Mouse (Mus musculus) cerebellum, adult 8-10 months (tissue): ENCODE data around the gene Nhlrc4.
A peak's percentile ranks its signal among the peaks of the same experiment; 100 is the strongest.

Source experiments
- DNase-seq: peaks from one replicate; pipeline ENCODE4 v3.0.0; 2022

Gene Nhlrc4

DNA sequence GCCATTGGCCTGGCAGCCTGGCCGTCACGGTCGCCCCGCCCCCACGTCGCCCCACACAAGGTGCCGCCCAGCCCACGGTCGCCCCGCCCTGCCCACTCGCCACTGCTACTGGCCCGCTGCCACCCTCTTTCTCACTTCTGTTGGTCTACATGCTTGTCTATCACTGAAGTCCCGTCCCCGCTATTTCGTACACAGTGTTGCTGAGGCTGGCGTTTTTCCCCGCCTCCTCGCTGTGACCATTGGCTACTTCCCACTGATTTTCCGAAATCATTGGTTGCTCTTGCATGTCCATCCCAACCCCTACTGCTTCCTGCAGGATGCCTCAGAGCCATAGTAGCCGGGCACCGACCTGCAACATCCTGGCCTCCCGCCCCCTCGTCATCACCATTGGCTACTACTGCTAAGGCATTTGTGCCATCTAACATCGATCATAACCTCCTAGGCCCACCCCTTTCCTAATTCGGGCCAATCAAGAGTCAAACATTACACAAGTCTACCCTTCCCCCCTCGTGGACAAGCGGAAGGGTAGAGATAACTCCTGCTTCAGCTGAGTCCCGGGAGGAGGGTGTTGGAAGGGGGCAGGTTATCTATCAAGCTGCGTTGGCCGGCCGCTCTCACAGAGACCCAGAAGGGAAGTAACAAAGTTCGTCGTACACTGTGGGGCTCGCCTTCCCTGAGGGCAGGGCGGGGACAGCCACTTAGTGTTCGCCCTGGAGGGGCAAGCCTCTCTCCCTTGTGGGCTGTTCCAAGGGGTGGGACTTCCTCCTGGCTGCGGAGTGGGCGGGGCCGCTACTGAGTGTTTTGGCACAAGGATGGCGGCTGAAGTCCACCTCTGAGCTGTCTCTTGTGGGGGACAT lies 24.7 kb downstream of the Nhlrc4 start:
- peak; percentile 100 for DNase-seq

DNA sequence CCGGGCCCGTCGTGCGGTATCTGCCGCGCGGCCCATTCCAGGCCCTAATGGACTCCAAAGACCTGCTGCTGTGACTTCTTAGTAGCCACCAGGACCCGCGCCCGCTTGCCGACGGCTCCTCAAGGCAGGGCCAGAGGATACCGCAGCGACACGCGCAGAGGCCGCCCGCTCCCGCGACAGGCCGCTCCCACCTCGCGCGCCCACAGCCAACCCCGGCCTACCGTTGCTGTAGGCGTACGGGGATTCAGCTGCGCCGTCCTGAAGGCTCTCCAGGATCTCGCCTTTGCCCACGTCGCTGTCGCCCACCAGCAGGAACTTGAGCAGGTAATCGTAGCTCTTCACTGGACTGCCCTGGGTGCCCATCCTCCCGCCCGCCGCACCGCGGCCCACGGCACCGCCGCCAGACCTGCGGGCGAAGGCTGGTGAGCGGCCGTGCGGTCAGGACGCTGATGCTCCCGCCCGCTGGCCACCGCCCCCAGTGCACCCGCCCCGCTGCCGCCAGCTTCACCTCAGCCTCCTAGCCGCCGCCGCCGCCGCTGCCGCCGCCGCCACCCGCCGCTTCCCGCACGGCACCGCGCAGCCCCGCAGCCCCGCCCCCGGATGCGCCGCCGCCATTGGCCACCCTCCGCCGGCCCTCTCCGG lies 25.5 kb downstream of the Nhlrc4 start, which contains the start of gene Rab40c:
TSS of gene Rab40c (minus strand) at position 584 of the 642 bp plus-strand sequence.
- no peak for DNase-seq

GRCm38 (mm10) chr17:25918037-25918750 lies 26.6 kb downstream of the Nhlrc4 start:
- DNase-seq, result no peak

- DNase-seq, result no peak
Measured at GRCm38 (mm10) chr17:25916931-25917647, 27.7 kb downstream of the Nhlrc4 start.

- no peak for DNase-seq
Measured at GRCm38 (mm10) chr17:25914295-25914694, 30.5 kb downstream of the Nhlrc4 start.

DNA sequence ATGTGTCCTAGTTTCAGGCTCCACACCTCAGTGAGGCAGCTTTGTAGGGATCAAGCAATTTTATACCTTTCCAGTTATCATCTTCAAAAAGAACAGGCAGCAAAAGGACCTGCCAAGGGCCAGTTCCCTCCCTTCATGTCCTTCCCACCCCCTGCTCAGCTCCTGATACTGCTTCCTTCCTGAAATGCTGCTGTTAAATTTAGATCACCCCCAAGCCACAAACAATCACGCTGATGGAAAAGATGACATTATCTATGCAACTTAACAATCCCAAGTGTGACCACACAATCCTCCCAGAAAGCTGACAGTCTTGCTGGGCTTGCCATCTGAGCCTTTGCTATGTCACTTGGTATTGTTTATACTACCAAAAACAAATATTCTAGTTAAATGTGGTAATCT lies 30.9 kb downstream of the Nhlrc4 start:
- DNase-seq, result no peak

- DNase-seq, result peak; percentile 75
Measured at GRCm38 (mm10) chr17:25913186-25913876, 31.4 kb downstream of the Nhlrc4 start.

DNA sequence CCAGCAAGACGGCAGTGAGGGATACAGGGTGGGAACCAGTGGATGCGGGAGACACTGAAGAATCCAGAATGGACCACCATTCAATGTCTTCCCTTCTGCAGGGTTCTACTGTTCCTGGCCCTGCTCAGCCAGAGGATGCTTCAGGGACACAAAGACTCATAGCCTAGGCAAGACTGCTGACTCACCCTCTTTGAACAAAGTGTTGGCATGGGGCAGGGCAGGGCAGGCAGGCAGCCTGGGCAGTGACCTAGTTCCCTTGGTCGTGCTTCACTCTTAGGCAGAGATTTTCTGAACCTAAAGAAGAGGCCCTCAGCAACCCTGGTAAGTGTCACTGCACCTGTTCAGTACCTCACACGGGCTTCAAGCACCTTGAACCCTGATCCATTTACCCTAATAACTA lies 32.9 kb downstream of the Nhlrc4 start:
- DNase-seq, result peak; percentile 71

GRCm38 (mm10) chr17:25907640-25908039 lies 37.1 kb downstream of the Nhlrc4 start:
- DNase-seq, result no peak

- DNase-seq, result no peak
Measured at GRCm38 (mm10) chr17:25903061-25903460, 41.7 kb downstream of the Nhlrc4 start.

DNA sequence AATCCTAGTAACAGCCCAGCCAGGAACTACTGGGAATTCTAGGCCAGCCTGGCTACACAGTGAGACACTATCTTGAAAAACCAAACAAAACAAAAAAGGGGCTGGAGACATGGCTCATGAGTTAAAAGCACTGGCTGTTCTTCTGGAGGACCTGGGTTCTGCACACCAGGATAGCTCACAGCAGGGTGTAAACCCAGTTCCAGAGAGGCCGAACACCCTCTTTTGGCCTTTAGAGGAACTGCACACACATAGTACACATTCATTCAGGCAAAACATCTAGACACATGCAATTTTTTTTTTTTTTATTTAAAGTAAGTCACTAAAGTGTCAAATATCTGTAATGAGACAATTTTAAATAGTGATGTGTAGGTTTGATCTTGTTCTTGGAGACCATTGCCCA lies 44.6 kb downstream of the Nhlrc4 start:
- DNase-seq, result no peak

DNA sequence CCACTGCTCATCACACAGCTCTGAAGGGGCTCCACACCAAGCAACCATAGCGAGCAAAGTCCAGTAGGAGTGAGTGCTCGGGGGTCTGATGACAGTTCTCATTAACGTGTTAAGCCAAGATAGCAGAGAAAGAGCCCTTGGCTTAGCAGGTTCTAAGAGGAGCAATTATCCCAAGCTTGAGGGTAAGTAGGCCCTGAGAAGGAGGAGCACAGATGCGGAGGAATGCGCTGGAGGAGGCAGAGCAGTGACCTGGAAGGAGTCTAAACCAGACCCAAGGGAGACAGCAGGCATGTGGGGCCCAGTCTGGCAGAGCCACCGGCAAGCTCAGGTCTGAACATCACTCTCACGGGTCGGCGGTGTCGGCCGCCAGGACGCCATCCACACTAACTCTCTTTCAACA lies 48.9 kb downstream of the Nhlrc4 start:
- no peak for DNase-seq

DNA sequence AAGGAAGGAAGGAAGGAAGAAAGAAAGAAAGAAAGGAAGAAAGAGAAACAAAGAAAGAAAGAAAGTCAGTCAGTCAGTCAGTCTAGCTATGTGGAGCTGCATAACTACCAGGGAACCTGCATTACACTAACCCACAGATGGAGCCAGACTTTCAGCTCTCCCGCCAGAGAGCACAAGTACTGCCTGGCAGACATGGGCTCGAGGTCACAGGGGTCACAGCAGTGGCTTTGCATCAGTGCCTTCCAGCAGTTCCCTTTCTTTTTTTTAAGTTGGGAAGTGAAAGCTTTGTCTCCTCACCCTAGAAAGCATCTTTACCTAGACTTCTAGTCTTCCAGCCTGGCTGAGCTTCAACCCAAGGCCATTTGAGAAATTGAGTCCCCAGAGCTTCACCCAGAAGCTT lies 49.3 kb downstream of the Nhlrc4 start:
- no peak for DNase-seq

- peak; percentile 76 for DNase-seq
Measured at GRCm38 (mm10) chr17:25893975-25894617, 50.7 kb downstream of the Nhlrc4 start.
